Mouse (Mus musculus): ENCODE data around the gene Dazl. TPM values are rescaled to one million over a fixed set of nuclear protein-coding genes. Genes with fewer than 3 reads are reported as not detected.

Gene Dazl
- polyA plus RNA-seq, 1 experiment = not detected

- no peak overlapping the region for H3K27ac ChIP-seq (ENCODE audit: insufficient read depth, low read depth, low read length)
- H3K4me1 ChIP-seq (ENCODE audit: control insufficient read depth, insufficient read depth, low read length) = no peaks in the 10 kb centered on the region
- H3K4me3 ChIP-seq (ENCODE audit: insufficient read depth, low read length) = no peak overlapping the region
- TF ChIP-seq CTCF (IDR thresholded peaks at IDR 0.05; ENCODE audit: low read depth, low read length) (no peak), POLR2A (IDR thresholded peaks at IDR 0.05; ENCODE audit: borderline replicate concordance, low read depth, low read length) (no peak)
Measured at GRCm38 (mm10) chr17:50316216-50317150, 23.0 kb upstream of the Dazl start.

- H3K4me1 ChIP-seq (ENCODE audit: control insufficient read depth, insufficient read depth, low read length) = no peaks in the 10 kb centered on the region
- TF ChIP-seq POLR2A (IDR thresholded peaks at IDR 0.05; ENCODE audit: borderline replicate concordance, low read depth, low read length) (no peak), CTCF (IDR thresholded peaks at IDR 0.05; ENCODE audit: low read depth, low read length) (no peak)
- H3K27ac ChIP-seq (ENCODE audit: insufficient read depth, low read depth, low read length) = no peak overlapping the region
- H3K4me3 ChIP-seq (ENCODE audit: insufficient read depth, low read length) = no peak overlapping the region
Measured at GRCm38 (mm10) chr17:50310148-50310802, 16.8 kb upstream of the Dazl start.

DNA sequence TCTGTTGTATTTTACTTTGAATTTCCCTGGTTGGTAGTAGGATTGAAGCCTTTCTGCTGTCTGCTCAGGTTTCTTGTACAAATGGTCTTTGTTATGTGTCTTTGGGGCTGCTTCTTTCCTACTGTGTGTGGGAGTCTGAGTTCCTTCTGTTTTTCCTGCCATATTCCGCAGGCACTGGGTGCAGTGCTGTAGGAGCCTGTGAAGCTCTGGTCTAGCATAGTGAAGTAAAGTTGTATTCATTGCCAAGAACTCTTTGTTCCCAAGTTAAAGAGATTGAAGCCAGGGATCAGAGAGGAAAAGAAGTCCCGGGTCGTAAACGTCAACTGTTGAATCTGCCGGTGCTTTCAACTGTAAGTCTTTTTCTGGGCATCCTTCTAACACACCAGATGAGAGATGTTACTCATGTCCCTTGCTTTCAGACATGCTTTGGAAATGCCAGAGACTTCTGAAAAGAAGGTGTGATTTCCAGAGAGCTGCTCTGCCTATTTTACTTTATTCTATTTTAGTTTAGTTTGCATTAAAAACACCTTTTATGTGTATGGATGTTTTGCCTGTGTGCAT lies 16.2 kb upstream of the Dazl start:
- no peak overlapping the region for H3K27ac ChIP-seq (ENCODE audit: insufficient read depth, low read depth, low read length)
- TF ChIP-seq CTCF (IDR thresholded peaks at IDR 0.05; ENCODE audit: low read depth, low read length) = no peak
- TF ChIP-seq POLR2A (IDR thresholded peaks at IDR 0.05; ENCODE audit: borderline replicate concordance, low read depth, low read length) = no peak
- H3K4me1 ChIP-seq (ENCODE audit: control insufficient read depth, insufficient read depth, low read length) = no peaks in the 10 kb centered on the region
- no peak overlapping the region for H3K4me3 ChIP-seq (ENCODE audit: insufficient read depth, low read length)

DNA sequence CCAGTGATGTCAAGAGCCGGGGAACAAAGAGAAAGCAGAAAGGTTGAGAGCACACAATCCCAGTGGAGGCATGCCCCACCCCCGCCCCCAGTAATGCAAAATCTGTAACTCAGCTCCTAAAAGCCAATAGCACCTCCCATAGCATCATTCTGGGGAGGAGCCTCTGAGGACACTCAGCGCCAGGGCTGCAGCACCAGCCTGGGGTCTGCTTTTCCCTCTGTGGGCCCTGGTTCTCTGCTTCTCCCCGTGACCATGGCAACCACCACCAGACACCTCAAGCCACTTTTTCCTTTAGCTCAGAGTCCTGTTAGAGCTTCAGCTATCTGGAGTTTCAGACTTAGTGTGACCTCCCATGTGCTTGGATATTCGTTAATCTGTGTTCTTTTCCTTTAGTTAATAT lies 15.4 kb upstream of the Dazl start:
- no peak overlapping the region for H3K27ac ChIP-seq (ENCODE audit: insufficient read depth, low read depth, low read length)
- TF ChIP-seq POLR2A (IDR thresholded peaks at IDR 0.05; ENCODE audit: borderline replicate concordance, low read depth, low read length) (no peak), CTCF (IDR thresholded peaks at IDR 0.05; ENCODE audit: low read depth, low read length) (no peak)
- no peaks in the 10 kb centered on the region for H3K4me1 ChIP-seq (ENCODE audit: control insufficient read depth, insufficient read depth, low read length)
- H3K4me3 ChIP-seq (ENCODE audit: insufficient read depth, low read length) = no peak overlapping the region

- Histone ChIP-seq H3K4me3 (ENCODE audit: insufficient read depth, low read length) (no peak overlapping the region), H3K27ac (ENCODE audit: insufficient read depth, low read depth, low read length) (no peak overlapping the region), H3K4me1 (ENCODE audit: control insufficient read depth, insufficient read depth, low read length) (no peaks in the 10 kb centered on the region)
- no peak for TF ChIP-seq POLR2A (IDR thresholded peaks at IDR 0.05; ENCODE audit: borderline replicate concordance, low read depth, low read length)
- TF ChIP-seq CTCF (IDR thresholded peaks at IDR 0.05; ENCODE audit: low read depth, low read length) = no peak
Measured at GRCm38 (mm10) chr17:50308059-50308647, 14.7 kb upstream of the Dazl start.

- TF ChIP-seq CTCF (IDR thresholded peaks at IDR 0.05; ENCODE audit: low read depth, low read length) (no peak), POLR2A (IDR thresholded peaks at IDR 0.05; ENCODE audit: borderline replicate concordance, low read depth, low read length) (no peak)
- Histone ChIP-seq H3K4me1 (ENCODE audit: control insufficient read depth, insufficient read depth, low read length) (no peaks in the 10 kb centered on the region), H3K4me3 (ENCODE audit: insufficient read depth, low read length) (no peak overlapping the region), H3K27ac (ENCODE audit: insufficient read depth, low read depth, low read length) (no peak overlapping the region)
Measured at GRCm38 (mm10) chr17:50302867-50303266, 9.4 kb upstream of the Dazl start.

DNA sequence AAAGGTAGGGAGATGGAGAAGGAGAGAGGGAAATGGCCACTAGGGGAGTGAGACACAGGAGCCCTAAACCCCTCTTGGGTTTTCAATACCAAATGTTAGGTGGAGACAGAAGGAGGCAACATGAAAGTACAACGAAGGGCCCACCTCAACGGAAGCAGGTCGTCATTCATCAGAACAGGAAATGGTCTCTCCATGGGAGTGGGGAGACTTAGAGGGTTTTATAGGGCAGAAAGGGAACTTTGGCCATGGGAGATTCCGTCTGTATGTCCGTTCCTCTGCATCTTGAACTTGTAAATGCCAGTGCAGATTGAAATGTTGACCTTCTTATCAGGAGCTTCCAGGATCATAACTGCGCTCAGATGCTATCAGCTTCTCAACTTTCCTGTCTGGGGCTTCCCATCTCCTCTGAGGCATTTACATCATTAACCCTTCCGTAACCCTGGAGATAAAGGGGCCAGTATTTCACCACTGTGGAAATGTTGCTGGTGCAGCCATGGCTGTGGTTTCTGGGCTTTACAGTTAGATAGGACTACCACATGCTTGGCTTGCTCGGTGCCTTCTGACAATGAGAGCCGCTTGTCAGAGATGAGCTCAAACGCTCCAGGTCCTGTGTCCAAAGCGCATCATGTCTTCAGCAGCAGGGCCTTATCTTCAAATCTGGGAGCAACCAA lies 6.9 kb upstream of the Dazl start:
- Histone ChIP-seq H3K4me1 (ENCODE audit: control insufficient read depth, insufficient read depth, low read length) (no peaks in the 10 kb centered on the region), H3K27ac (ENCODE audit: insufficient read depth, low read depth, low read length) (no peak overlapping the region), H3K4me3 (ENCODE audit: insufficient read depth, low read length) (no peak overlapping the region)
- TF ChIP-seq CTCF (IDR thresholded peaks at IDR 0.05; ENCODE audit: low read depth, low read length) = no peak
- no peak for TF ChIP-seq POLR2A (IDR thresholded peaks at IDR 0.05; ENCODE audit: borderline replicate concordance, low read depth, low read length)

- no peak overlapping the region for H3K27ac ChIP-seq (ENCODE audit: insufficient read depth, low read depth, low read length)
- TF ChIP-seq POLR2A (IDR thresholded peaks at IDR 0.05; ENCODE audit: borderline replicate concordance, low read depth, low read length) = no peak
- no peak for TF ChIP-seq CTCF (IDR thresholded peaks at IDR 0.05; ENCODE audit: low read depth, low read length)
- H3K4me3 ChIP-seq (ENCODE audit: insufficient read depth, low read length) = no peak overlapping the region
- H3K4me1 ChIP-seq (ENCODE audit: control insufficient read depth, insufficient read depth, low read length) = no peaks in the 10 kb centered on the region
Measured at GRCm38 (mm10) chr17:50298821-50299220, 5.4 kb upstream of the Dazl start.

- no peaks in the 10 kb centered on the region for H3K4me1 ChIP-seq (ENCODE audit: control insufficient read depth, insufficient read depth, low read length)
- H3K27ac ChIP-seq (ENCODE audit: insufficient read depth, low read depth, low read length) = no peak overlapping the region
- TF ChIP-seq POLR2A (IDR thresholded peaks at IDR 0.05; ENCODE audit: borderline replicate concordance, low read depth, low read length) = no peak
- no peak for TF ChIP-seq CTCF (IDR thresholded peaks at IDR 0.05; ENCODE audit: low read depth, low read length)
- H3K4me3 ChIP-seq (ENCODE audit: insufficient read depth, low read length) = no peak overlapping the region
Measured at GRCm38 (mm10) chr17:50294726-50295125, 1.3 kb upstream of the Dazl start.
